Mouse (Mus musculus): Measurements from ENCODE around the gene Shisa9. TPM values are rescaled to one million over a fixed set of nuclear protein-coding genes. Genes with fewer than 3 reads are reported as not detected.

Gene Shisa9
- total RNA-seq, 2 experiments from 2014 or later, result 55.6 to 58.7 TPM

DNA sequence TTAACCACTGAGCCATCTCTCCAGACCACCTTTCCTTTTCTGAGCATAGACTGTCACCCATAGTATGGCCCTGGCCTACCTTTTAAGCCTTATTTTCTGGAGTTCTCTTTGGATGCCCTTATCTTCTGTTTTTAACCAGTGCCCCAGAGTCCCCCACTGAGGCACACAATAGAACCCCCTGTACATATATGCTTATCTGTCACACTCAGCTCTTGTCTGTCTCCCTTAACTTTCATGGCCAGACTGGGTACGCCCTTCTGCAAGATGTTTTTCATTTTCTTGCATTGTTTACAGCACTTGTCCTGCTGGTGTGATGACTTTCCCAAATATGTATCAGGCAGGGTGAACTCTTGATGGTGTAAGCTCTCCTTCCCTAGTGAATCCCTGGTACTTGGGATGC, 68.1 kb downstream of the Shisa9 start:
- DNase-seq (ENCODE audit: low spot score in 2 of 2), result no peak

GRCm38 (mm10) chr16:12072573-12072972, 88.7 kb downstream of the Shisa9 start:
- no peak for DNase-seq (ENCODE audit: low spot score in 2 of 2)

DNA sequence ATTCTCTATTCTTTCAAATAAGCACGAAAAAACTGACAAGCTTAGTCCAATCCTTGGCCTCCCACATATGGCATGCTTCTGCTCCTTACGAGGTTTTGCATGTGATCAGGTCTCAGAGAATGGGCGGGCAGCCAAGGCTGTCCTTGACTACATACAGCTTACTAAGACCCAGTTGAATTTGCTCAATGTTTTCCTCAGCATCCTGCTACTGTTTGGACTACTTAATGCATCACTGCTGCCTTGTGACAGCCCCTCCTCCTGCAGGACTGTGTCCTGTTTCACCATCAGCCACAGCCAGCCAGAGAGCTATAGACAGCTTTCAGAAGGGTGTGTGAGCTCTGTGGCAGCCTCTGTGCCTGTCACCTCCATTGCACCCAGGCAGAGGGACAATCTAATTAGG, 92.4 kb downstream of the Shisa9 start:
- peak; percentile 11 to 22 for DNase-seq (ENCODE audit: low spot score in 2 of 2)

DNA sequence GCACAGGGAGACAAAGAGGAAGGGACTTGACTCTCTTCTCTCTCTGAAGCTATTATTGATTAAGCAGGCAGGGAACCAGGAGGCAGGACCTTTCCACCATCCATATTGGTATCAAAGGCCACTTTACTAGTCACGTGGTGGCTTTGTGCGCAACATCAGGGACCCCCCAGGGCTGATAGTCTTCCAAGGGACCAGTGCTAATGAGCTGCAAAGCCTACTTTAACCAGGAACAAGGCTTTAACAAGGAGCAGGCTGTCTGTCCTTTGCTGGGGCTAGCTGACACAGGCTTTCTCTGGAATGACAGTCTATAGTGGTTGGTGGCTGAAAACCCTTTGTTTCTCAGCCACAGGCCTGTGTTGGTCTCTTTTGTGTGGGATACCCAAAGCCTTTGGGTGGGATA, 92.8 kb downstream of the Shisa9 start:
- DNase-seq (ENCODE audit: low spot score in 2 of 2), result no peak

DNA sequence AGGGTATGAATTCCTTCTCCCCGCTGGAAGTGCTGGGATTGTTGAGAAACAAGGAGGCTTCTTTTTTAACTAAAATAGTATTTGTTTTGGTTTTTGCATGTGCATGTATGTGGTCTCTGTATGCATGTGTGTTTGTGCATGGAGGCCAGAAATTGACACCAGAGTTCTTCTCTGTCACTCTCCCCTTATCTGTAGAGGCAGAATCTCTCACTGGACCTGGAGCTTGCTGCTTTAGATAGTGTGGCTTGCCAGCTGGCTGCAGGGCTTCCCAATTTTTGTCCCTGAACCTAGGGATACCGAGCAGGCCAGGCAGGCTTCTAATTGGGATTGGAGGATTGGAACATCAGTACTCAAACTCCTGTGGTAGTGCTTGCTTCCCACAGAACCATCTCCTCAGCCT, 99.2 kb downstream of the Shisa9 start:
- DNase-seq (ENCODE audit: low spot score in 2 of 2), result no peak

DNA sequence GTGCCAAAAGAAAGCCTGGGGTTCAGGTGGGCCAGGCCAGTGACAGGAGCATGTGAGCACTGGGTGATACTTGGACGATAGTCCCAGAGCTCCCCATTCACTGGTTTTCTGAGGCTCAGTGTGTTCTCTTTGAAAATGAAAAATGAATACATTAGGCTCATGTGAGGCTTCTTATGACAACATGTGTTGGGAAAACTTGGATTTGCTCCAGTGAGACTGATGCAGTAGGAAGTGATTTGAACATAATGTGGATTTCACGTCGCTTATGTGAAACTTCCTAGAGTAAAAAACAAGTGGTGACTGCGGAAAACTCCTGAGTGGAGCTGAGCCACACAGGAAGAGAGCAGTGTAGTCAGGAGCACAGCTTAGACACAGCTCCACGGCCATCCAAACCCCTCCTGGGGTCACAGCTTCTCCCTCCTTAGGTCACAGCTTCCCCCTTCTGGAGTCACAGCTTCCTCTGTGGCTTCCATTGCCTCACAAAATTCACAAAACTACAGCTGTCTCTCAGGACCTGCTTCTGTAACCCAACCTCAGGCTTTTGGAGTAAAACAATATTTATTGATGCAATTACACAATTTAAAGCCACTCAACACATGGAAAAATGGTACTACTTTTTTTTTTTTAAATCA, 106.8 kb downstream of the Shisa9 start:
- DNase-seq (ENCODE audit: low spot score in 2 of 2), result no peak

- no peak for DNase-seq (ENCODE audit: low spot score in 2 of 2)
These were observed 109.3 kb downstream of the Shisa9 start for GRCm38 (mm10) chr16:12093253-12093652.

GRCm38 (mm10) chr16:12094784-12095315, 110.9 kb downstream of the Shisa9 start:
- no peak for DNase-seq (ENCODE audit: low spot score in 2 of 2)

- no peak for DNase-seq (ENCODE audit: low spot score in 2 of 2)
These were observed 111.5 kb downstream of the Shisa9 start for GRCm38 (mm10) chr16:12095365-12095764.

GRCm38 (mm10) chr16:12108436-12108835, 124.5 kb downstream of the Shisa9 start:
- DNase-seq (ENCODE audit: low spot score in 2 of 2), result no peak

DNA sequence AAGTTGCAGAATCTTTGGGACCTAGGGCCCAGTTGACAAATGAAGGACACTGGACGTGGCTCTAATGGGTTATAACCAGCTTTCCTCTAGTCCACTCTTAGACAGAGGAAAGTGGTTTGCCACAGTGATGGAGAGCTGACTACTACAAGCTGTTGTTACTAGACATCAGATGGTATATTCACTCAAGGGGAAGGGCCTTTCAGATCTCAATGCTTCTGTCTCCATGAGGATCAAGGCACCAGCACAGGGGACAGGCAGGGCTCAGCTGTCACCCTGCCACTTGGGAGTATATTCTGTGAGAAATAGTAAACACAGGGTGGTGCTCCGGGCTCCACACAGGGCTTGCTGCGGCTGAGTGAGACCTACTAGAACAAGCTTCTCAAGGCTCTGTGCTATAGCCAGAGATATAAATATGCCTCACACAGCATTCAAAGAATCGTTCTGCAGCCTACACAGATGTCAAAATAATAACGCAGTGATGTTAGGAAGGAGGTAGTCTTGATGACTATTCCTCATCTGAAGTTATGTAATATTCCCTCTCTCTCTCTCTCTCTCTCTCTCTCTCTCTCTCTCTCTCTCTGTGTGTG, 127.0 kb downstream of the Shisa9 start:
- DNase-seq (ENCODE audit: low spot score in 2 of 2), result no peak

- DNase-seq (ENCODE audit: low spot score in 2 of 2), result no peak
These were observed 130.5 kb downstream of the Shisa9 start for GRCm38 (mm10) chr16:12114396-12114795.

DNA sequence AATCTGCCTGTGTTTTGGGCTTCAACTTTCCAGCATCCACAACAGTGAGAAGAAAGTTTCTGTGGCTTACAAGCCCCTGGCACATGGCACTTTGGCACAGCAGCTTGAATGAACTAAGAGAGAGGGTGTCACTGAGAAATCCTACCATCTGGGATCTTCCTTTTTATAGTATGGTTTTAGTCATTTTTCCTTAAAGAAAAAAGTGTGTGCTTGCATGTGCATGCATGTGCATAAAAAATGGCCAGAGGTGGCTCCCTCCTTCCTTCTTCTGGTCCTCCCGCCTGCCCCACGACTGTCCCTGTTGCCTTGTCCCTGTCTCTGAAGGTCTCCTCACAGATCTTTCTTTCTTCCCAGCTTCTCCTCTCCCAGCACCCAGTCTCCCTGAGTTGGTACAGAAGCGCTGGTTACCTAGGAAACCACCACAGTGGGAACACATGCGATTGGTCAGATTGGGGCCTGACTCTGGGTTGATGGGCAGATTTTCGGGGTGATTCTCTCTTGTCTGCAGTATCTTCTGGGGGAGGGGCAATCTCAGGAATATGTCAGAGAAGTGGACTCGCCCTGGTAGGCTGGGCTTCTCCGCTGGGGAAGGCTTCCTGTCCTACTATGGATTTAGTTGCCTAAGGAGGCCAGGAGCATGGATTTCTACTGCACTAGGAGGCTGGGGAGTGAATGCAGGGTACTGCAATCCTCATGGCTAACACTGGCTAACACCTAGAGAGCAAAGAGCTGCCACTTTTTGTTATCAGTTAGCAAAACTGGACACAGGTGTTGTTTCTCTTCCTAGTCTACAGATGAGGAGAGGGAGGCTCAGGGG, 131.3 kb downstream of the Shisa9 start:
- peak; percentile 44 to 66 for DNase-seq (ENCODE audit: low spot score in 2 of 2)

GRCm38 (mm10) chr16:12116926-12117325, 133.0 kb downstream of the Shisa9 start:
- DNase-seq (ENCODE audit: low spot score in 2 of 2), result no peak

DNA sequence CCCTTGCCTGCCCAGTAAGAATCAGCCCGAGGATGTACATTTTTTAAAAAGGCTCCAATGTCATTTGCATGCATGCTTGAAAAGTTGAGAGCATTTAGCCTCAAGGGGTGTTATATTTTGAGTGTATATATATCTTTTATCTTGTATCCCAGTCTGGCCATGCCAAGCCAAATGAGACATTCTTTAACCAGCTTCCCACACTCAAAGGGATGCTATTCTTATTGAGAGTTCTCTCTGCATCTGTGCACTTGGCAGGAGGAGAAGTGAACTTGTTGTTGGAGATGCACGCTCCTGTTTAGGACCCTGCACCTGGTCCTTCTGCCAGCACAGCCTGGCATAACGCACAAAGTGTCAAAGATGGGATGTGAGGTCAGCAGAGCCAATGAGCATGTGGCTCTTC, 135.6 kb downstream of the Shisa9 start:
- DNase-seq (ENCODE audit: low spot score in 2 of 2), result no peak

DNA sequence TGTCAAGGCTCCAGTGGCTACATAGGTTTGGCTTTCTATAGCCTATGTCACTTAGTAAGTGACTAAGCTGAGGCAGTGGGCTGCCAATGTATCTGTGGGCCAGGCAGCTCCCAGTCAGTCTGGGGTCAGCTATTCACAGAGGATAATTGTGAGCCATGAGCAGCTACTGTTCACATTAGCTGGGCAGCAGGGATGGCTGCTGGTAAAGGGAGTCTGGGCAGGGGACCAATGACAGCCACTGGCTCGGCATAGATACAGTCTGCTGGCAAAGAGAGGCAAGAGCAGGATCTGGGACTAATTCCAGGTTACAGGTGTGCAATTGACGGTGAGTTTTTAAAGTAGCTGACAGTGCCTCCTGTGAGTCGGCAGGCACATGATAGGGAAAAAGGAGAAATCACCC, 145.9 kb downstream of the Shisa9 start:
- no peak for DNase-seq (ENCODE audit: low spot score in 2 of 2)

GRCm38 (mm10) chr16:12146666-12147065, 162.8 kb downstream of the Shisa9 start:
- peak in 1 of 2 experiments; percentile 27 for DNase-seq (ENCODE audit: low spot score in 2 of 2)

GRCm38 (mm10) chr16:12151986-12152385, 168.1 kb downstream of the Shisa9 start:
- DNase-seq (ENCODE audit: low spot score in 2 of 2), result no peak

DNA sequence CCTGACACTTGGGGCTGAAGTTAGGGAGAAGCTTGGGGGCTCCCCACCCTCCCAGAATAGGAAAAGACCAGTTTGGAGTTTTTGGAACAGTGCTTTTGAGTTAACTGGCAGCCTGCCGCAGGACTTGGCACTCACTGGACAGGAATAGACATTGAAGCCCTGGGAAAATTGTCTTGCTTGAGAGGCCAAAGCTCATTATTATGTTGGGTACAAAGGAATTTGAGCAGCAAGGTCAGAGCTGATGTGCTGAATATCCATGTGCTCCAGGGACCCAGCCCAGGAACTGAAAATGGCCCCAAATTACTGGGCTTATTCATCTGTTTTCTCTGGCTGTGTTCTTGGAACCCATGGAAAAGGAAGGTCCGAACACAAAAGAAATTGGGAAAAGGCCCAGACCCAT, 170.6 kb downstream of the Shisa9 start:
- DNase-seq (ENCODE audit: low spot score in 2 of 2), result peak; percentile 13 to 29

DNA sequence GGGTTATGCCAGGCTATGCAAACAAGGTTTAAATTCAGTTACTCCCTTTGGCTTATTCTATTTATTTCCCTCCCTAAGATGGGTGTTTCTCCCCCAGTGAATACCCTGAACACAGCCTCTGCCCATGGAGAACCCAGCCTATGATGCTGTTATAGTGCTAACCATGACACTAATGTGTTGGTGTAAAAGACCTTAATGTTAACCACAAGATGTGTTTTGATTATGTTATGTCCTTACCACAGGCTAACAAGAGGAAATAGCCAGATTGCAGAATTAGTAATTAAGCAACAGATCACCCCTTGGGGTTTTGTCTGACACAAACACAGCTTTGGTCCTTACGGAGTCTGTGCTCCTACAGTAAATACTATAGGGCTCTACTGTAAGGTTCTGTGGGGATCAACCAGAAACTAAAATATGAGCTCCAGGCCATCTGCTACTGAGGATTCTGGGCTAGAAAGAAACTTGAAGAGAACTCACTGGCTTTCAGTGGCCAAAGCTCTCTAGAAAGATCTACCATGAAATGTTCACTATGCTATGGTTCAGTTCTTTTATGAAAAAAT, 189.6 kb downstream of the Shisa9 start:
- no peak for DNase-seq (ENCODE audit: low spot score in 2 of 2)

- DNase-seq (ENCODE audit: low spot score in 2 of 2), result no peak
These were observed 194.1 kb downstream of the Shisa9 start for GRCm38 (mm10) chr16:12178031-12178430.

DNA sequence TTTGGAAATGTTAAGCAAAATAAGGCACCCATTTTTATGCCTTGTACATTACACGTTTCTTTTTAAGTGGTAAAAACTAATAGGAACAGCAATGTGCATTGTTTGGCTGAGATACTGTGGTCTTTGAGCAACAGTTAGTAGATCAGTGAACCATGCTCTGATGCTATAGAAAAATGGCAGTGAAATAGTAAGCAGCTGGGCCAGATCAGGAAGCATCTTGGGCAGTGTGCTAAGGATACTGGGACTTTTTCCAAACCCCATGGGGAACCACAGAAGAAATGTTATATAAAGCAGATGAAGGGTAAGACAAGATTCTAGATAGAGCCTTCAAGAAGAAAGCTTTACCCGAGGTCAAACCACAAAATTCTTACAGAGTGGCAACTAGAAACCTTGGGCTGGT, 205.8 kb downstream of the Shisa9 start:
- DNase-seq (ENCODE audit: low spot score in 2 of 2), result no peak
